Mouse (Mus musculus): Measurements from ENCODE around the gene Prpf6. TPM values are rescaled to one million over a fixed set of nuclear protein-coding genes. Genes with fewer than 3 reads are reported as not detected.
A peak's percentile ranks its signal among the peaks of the same experiment; 100 is the strongest.

Prpf6 gene
- polyA plus RNA-seq, 1 experiment: 27.7 TPM

DNA sequence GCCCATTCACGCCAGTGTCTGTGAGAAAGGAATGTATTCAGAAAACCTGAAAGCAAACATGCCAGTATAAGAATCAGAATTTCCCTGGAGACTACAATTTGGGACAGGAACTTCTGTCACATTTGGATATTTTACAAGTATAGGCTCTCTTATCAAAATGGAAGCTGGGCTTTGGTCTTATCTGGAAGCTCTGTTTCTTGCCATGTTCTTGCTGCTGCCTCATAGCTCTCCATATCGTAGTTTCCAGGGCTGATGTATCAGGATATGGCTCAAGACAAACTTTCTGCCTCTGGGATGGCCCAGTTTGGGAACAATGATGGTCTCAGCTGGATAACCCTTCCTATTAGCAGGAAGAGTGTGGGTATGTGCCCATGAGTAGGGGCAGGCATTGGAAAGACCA lies 15.1 kb upstream of the Prpf6 start:
- Histone ChIP-seq H3K4me3 (replicated peaks; ENCODE audit: control insufficient read depth, low read depth, low read length) (no peak overlapping the region), H3K27ac (ENCODE audit: control insufficient read depth, insufficient read depth, low read depth, low read length, poor library complexity) (no peak overlapping the region), H3K4me1 (ENCODE audit: control insufficient read depth, insufficient read depth, low read length) (peaks cover 1% of the 10 kb centered on the region; the same call in 1 of the 2 replicates)
- TF ChIP-seq CTCF (IDR thresholded peaks at IDR 0.05; ENCODE audit: control insufficient read depth, insufficient read depth, low read length) (no peak), POLR2A (IDR thresholded peaks at IDR 0.05; ENCODE audit: borderline replicate concordance, control insufficient read depth, low read depth, low read length) (no peak)
- WGBS: 71% methylated on average over 2 of the region's 2 CpGs

GRCm38 (mm10) chr2:181577126-181577525 lies 14.5 kb upstream of the Prpf6 start:
- no peak for TF ChIP-seq CTCF (IDR thresholded peaks at IDR 0.05; ENCODE audit: control insufficient read depth, insufficient read depth, low read length)
- no peak for TF ChIP-seq POLR2A (IDR thresholded peaks at IDR 0.05; ENCODE audit: borderline replicate concordance, control insufficient read depth, low read depth, low read length)
- WGBS: 73% methylated on average over 2 of the region's 2 CpGs
- H3K4me3 ChIP-seq (replicated peaks; ENCODE audit: control insufficient read depth, low read depth, low read length): no peak overlapping the region
- no peak overlapping the region for H3K27ac ChIP-seq (ENCODE audit: control insufficient read depth, insufficient read depth, low read depth, low read length, poor library complexity)
- peaks cover 1% of the 10 kb centered on the region; the same call in 1 of the 2 replicates for H3K4me1 ChIP-seq (ENCODE audit: control insufficient read depth, insufficient read depth, low read length)

DNA sequence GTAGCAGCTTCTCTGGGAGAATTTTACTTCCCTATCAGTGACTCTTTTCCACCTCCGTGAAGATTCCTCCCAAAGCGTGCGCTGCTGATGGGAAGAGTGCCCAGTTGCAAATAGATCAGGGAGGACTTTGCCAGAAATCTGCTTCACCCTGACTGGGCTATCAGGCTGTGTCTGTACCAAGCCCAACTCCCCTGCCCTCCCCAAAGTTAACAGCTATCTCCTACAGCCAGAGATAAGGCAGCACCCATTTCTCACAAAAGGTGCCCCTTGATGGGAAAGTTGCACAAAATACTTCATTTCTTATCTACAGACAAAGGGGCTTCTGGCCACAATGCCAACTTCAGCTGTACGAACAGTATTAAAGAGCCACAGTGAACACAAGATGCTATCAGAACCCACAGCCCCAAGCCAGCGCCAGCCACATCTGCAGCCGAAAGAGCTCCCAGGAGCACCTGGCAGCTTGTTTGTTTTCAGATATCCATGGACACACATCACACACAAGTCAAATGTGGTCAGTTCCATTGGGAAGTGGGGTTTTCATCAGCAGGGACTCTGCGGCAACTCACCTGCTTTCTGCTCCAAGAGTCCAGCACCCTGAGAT lies 13.6 kb upstream of the Prpf6 start:
- no peak overlapping the region for H3K27ac ChIP-seq (ENCODE audit: control insufficient read depth, insufficient read depth, low read depth, low read length, poor library complexity)
- peaks cover 1% of the 10 kb centered on the region; the same call in 1 of the 2 replicates for H3K4me1 ChIP-seq (ENCODE audit: control insufficient read depth, insufficient read depth, low read length)
- WGBS: 65% methylated on average over 7 of the region's 7 CpGs
- TF ChIP-seq CTCF (IDR thresholded peaks at IDR 0.05; ENCODE audit: control insufficient read depth, insufficient read depth, low read length) (no peak), POLR2A (IDR thresholded peaks at IDR 0.05; ENCODE audit: borderline replicate concordance, control insufficient read depth, low read depth, low read length) (no peak)
- H3K4me3 ChIP-seq (replicated peaks; ENCODE audit: control insufficient read depth, low read depth, low read length): no peak overlapping the region

DNA sequence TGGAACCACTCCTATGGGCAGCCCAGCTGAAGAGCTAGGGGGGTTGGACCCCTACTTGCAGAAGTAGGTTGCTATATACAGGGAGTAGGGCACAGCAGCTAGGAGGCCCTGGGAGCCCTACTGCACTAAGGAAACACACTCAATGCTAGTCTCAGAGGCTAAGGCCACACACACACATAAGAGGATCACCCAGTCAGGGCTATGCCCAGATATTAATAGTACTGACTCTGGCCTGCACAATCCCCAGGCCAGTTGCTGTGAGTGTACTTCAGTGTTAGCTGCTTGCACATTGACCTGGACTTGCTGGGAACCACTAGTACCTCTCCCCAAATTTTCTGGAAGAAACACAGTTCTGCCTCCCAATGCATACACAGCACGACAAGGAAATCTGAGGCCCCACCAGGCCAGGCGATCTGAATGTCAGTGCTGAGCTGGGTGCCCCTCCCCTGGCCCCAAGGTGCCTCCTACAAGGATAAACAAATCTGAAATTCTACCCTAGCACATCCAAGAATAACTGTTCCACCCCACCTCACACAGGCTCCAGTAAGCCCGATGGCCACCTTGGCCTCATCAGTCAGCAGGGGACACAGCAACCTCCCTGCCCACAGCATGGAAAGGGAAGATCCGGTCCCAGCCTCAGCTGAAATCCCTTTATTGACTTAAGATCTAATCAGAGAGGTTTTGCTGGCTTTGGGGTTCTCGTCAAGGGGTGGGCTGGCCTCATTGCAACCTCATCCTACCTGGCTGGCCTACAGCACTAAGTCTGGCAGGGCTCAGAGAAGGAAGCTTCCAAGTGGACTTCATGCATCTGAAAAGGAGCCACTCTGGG lies 12.7 kb upstream of the Prpf6 start:
- Histone ChIP-seq H3K27ac (ENCODE audit: control insufficient read depth, insufficient read depth, low read depth, low read length, poor library complexity) (no peak overlapping the region), H3K4me3 (replicated peaks; ENCODE audit: control insufficient read depth, low read depth, low read length) (no peak overlapping the region), H3K4me1 (ENCODE audit: control insufficient read depth, insufficient read depth, low read length) (peaks cover 1% of the 10 kb centered on the region; the same call in 1 of the 2 replicates)
- TF ChIP-seq POLR2A (IDR thresholded peaks at IDR 0.05; ENCODE audit: borderline replicate concordance, control insufficient read depth, low read depth, low read length) (no peak), CTCF (IDR thresholded peaks at IDR 0.05; ENCODE audit: control insufficient read depth, insufficient read depth, low read length) (no peak)
- 74% methylated on average over 5 of the region's 5 CpGs for WGBS

GRCm38 (mm10) chr2:181579681-181580080 lies 12.0 kb upstream of the Prpf6 start:
- TF ChIP-seq CTCF (IDR thresholded peaks at IDR 0.05; ENCODE audit: control insufficient read depth, insufficient read depth, low read length) (no peak), POLR2A (IDR thresholded peaks at IDR 0.05; ENCODE audit: borderline replicate concordance, control insufficient read depth, low read depth, low read length) (no peak)
- Histone ChIP-seq H3K4me3 (replicated peaks; ENCODE audit: control insufficient read depth, low read depth, low read length) (no peak overlapping the region), H3K27ac (ENCODE audit: control insufficient read depth, insufficient read depth, low read depth, low read length, poor library complexity) (no peak overlapping the region), H3K4me1 (ENCODE audit: control insufficient read depth, insufficient read depth, low read length) (peaks cover 1% of the 10 kb centered on the region; the same call in 1 of the 2 replicates)
- WGBS: 74% methylated on average over 1 of the region's 1 CpGs

- peak overlapping the region; percentile 74 for H3K4me3 ChIP-seq (replicated peaks; ENCODE audit: control insufficient read depth, low read depth, low read length)
- peak overlapping the region; percentile 21; the same call in 1 of the 2 replicates for H3K27ac ChIP-seq (ENCODE audit: control insufficient read depth, insufficient read depth, low read depth, low read length, poor library complexity)
- 80% methylated on average over 5 of the region's 5 CpGs for WGBS
- peaks cover 1% of the 10 kb centered on the region; the same call in 1 of the 2 replicates for H3K4me1 ChIP-seq (ENCODE audit: control insufficient read depth, insufficient read depth, low read length)
- TF ChIP-seq CTCF (IDR thresholded peaks at IDR 0.05; ENCODE audit: control insufficient read depth, insufficient read depth, low read length) (no peak), POLR2A (IDR thresholded peaks at IDR 0.05; ENCODE audit: borderline replicate concordance, control insufficient read depth, low read depth, low read length) (no peak)
These were observed 11.4 kb upstream of the Prpf6 start for GRCm38 (mm10) chr2:181580131-181580772.

DNA sequence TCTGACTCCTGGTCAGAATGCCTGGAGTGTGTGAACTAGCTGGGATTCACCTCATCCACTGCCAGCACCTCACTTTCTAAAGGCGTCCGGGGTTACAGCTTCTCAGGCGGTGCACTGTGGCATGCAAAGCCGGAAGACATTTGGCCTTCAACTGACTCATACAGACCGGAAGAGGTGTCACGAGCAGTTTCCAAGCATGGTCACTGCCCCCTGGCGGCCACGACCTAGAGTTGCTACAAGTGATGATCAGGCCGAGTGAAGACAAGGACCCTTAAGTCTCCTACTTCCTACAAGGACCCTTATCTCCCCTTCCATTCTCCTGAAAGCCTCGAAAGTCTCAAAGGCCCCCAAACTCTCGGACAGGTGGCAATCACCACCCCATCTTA lies 10.7 kb upstream of the Prpf6 start:
- Histone ChIP-seq H3K27ac (ENCODE audit: control insufficient read depth, insufficient read depth, low read depth, low read length, poor library complexity) (peak overlapping the region; percentile 92), H3K4me1 (ENCODE audit: control insufficient read depth, insufficient read depth, low read length) (peaks cover 1% of the 10 kb centered on the region; the same call in 1 of the 2 replicates), H3K4me3 (replicated peaks; ENCODE audit: control insufficient read depth, low read depth, low read length) (peak overlapping the region; percentile 74)
- TF ChIP-seq CTCF (IDR thresholded peaks at IDR 0.05; ENCODE audit: control insufficient read depth, insufficient read depth, low read length) (peak; percentile 98), POLR2A (IDR thresholded peaks at IDR 0.05; ENCODE audit: borderline replicate concordance, control insufficient read depth, low read depth, low read length) (peak; percentile 52; the same call in 1 of the 2 replicates)
- under 1% methylated on average over 11 of the region's 11 CpGs for WGBS
